Mouse (Mus musculus): ENCODE results near the gene Ugp2. TPM values are rescaled to one million over a fixed set of nuclear protein-coding genes. Genes with fewer than 3 reads are reported as not detected.

Gene Ugp2
- polyA plus RNA-seq, 1 experiment from 2014 or later = 48.8 TPM

- Histone ChIP-seq H3K27me3 (no peaks in the 10 kb centered on the region), H3K9ac (peak overlapping the region; percentile 82), H3K4me1 (peaks cover 24% of the 10 kb centered on the region), H3K27ac (no peak overlapping the region), H3K4me3 (peak overlapping the region; percentile 78), H3K36me3 (ENCODE audit: poor library complexity, severe bottlenecking) (no peaks in the 10 kb centered on the region), H3K4me2 (peak overlapping the region; percentile 63), H3K9me3 (replicated peaks) (no peaks in the 10 kb centered on the region)
- no peak for ATAC-seq
- 32% methylated on average over 9 of the region's 9 CpGs for WGBS
Measured at GRCm38 (mm10) chr11:21369248-21370016, 1.6 kb downstream of the Ugp2 start.

- no peaks in the 10 kb centered on the region for H3K27me3 ChIP-seq
- H3K4me3 ChIP-seq = no peak overlapping the region
- peak overlapping the region; percentile 63 for H3K4me2 ChIP-seq
Measured at GRCm38 (mm10) chr11:21368466-21368865, 2.5 kb downstream of the Ugp2 start.

GRCm38 (mm10) chr11:21363144-21363940, 7.7 kb downstream of the Ugp2 start:
- WGBS = 92% methylated on average over 4 of the region's 4 CpGs

More at GRCm38 (mm10) chr11:21368466-21368865, 2.5 kb downstream of the Ugp2 start:
- no peak overlapping the region for H3K9ac ChIP-seq
- H3K4me1 ChIP-seq = peaks cover 24% of the 10 kb centered on the region
- 53% methylated on average over 7 of the region's 7 CpGs for WGBS
- no peaks in the 10 kb centered on the region for H3K9me3 ChIP-seq (replicated peaks)
- no peak for ATAC-seq
- no peak overlapping the region for H3K27ac ChIP-seq
- H3K36me3 ChIP-seq (ENCODE audit: poor library complexity, severe bottlenecking) = no peaks in the 10 kb centered on the region

GRCm38 (mm10) chr11:21351296-21351695, 19.7 kb downstream of the Ugp2 start:
- no peak overlapping the region for H3K4me2 ChIP-seq
- ATAC-seq = no peak
- WGBS = 87% methylated on average over 7 of the region's 7 CpGs
- no peak overlapping the region for H3K9ac ChIP-seq
- H3K27me3 ChIP-seq = no peaks in the 10 kb centered on the region
- peaks cover 29% of the 10 kb centered on the region for H3K36me3 ChIP-seq (ENCODE audit: poor library complexity, severe bottlenecking)
- H3K4me3 ChIP-seq = no peak overlapping the region
- H3K27ac ChIP-seq = no peak overlapping the region
- no peaks in the 10 kb centered on the region for H3K9me3 ChIP-seq (replicated peaks)
- no peaks in the 10 kb centered on the region for H3K4me1 ChIP-seq

More at GRCm38 (mm10) chr11:21363144-21363940, 7.7 kb downstream of the Ugp2 start:
- no peaks in the 10 kb centered on the region for H3K9me3 ChIP-seq (replicated peaks)
- no peak for ATAC-seq
- H3K27me3 ChIP-seq = no peaks in the 10 kb centered on the region
- H3K4me1 ChIP-seq = peaks cover 4% of the 10 kb centered on the region; the same call in 1 of the 2 replicates
- no peaks in the 10 kb centered on the region for H3K36me3 ChIP-seq (ENCODE audit: poor library complexity, severe bottlenecking)
- H3K27ac ChIP-seq = no peak overlapping the region
- H3K4me2 ChIP-seq = no peak overlapping the region
- H3K9ac ChIP-seq = no peak overlapping the region
- no peak overlapping the region for H3K4me3 ChIP-seq

- H3K27me3 ChIP-seq = no peaks in the 10 kb centered on the region
- H3K4me3 ChIP-seq = no peak overlapping the region
- no peak overlapping the region for H3K27ac ChIP-seq
- H3K4me1 ChIP-seq = no peaks in the 10 kb centered on the region
- 77% methylated on average over 2 of the region's 2 CpGs for WGBS
- H3K9ac ChIP-seq = no peak overlapping the region
- H3K4me2 ChIP-seq = no peak overlapping the region
- ATAC-seq = no peak
- peaks cover 34% of the 10 kb centered on the region for H3K36me3 ChIP-seq (ENCODE audit: poor library complexity, severe bottlenecking)
- H3K9me3 ChIP-seq (replicated peaks) = no peaks in the 10 kb centered on the region
Measured at GRCm38 (mm10) chr11:21348890-21349289, 22.1 kb downstream of the Ugp2 start.

GRCm38 (mm10) chr11:21346020-21346419, 25.0 kb downstream of the Ugp2 start:
- WGBS = 96% methylated on average over 3 of the region's 3 CpGs

GRCm38 (mm10) chr11:21343490-21343889, 27.5 kb downstream of the Ugp2 start:
- Histone ChIP-seq H3K4me2 (no peak overlapping the region), H3K9ac (no peak overlapping the region), H3K36me3 (ENCODE audit: poor library complexity, severe bottlenecking) (peaks cover 16% of the 10 kb centered on the region; the same call in 1 of the 2 replicates), H3K27me3 (no peaks in the 10 kb centered on the region), H3K9me3 (replicated peaks) (no peaks in the 10 kb centered on the region), H3K27ac (no peak overlapping the region), H3K4me3 (no peak overlapping the region), H3K4me1 (no peaks in the 10 kb centered on the region)
- 98% methylated on average over 5 of the region's 5 CpGs for WGBS
- no peak for ATAC-seq

More at GRCm38 (mm10) chr11:21346020-21346419, 25.0 kb downstream of the Ugp2 start:
- Histone ChIP-seq H3K4me1 (no peaks in the 10 kb centered on the region), H3K36me3 (ENCODE audit: poor library complexity, severe bottlenecking) (peaks cover 27% of the 10 kb centered on the region), H3K27ac (no peak overlapping the region), H3K9me3 (replicated peaks) (no peaks in the 10 kb centered on the region), H3K9ac (no peak overlapping the region), H3K4me2 (no peak overlapping the region), H3K4me3 (no peak overlapping the region), H3K27me3 (no peaks in the 10 kb centered on the region)
- ATAC-seq = no peak

GRCm38 (mm10) chr11:21339088-21339487, 31.9 kb downstream of the Ugp2 start:
- Histone ChIP-seq H3K27me3 (no peaks in the 10 kb centered on the region), H3K9me3 (replicated peaks) (no peaks in the 10 kb centered on the region), H3K4me1 (no peaks in the 10 kb centered on the region), H3K4me2 (no peak overlapping the region), H3K4me3 (no peak overlapping the region), H3K36me3 (ENCODE audit: poor library complexity, severe bottlenecking) (peaks cover 6% of the 10 kb centered on the region; the same call in 1 of the 2 replicates), H3K9ac (no peak overlapping the region), H3K27ac (no peak overlapping the region)
- 88% methylated on average over 4 of the region's 4 CpGs for WGBS
- no peak for ATAC-seq

GRCm38 (mm10) chr11:21337855-21338254, 33.1 kb downstream of the Ugp2 start:
- no peaks in the 10 kb centered on the region for H3K4me1 ChIP-seq
- no peak for ATAC-seq
- H3K27ac ChIP-seq = no peak overlapping the region
- H3K9ac ChIP-seq = no peak overlapping the region
- H3K9me3 ChIP-seq (replicated peaks) = no peaks in the 10 kb centered on the region
- H3K4me3 ChIP-seq = no peak overlapping the region
- 90% methylated on average over 1 of the region's 1 CpGs for WGBS
- peaks cover 9% of the 10 kb centered on the region for H3K36me3 ChIP-seq (ENCODE audit: poor library complexity, severe bottlenecking)
- H3K27me3 ChIP-seq = no peaks in the 10 kb centered on the region
- no peak overlapping the region for H3K4me2 ChIP-seq

- Histone ChIP-seq H3K9me3 (replicated peaks) (no peaks in the 10 kb centered on the region), H3K4me1 (no peaks in the 10 kb centered on the region), H3K4me2 (no peak overlapping the region), H3K36me3 (ENCODE audit: poor library complexity, severe bottlenecking) (peaks cover 38% of the 10 kb centered on the region), H3K27ac (no peak overlapping the region), H3K27me3 (no peaks in the 10 kb centered on the region), H3K4me3 (no peak overlapping the region), H3K9ac (no peak overlapping the region)
- no peak for ATAC-seq
- 95% methylated on average over 5 of the region's 5 CpGs for WGBS
Measured at GRCm38 (mm10) chr11:21332639-21333295, 38.2 kb downstream of the Ugp2 start.

GRCm38 (mm10) chr11:21328141-21328540, 42.9 kb downstream of the Ugp2 start:
- Histone ChIP-seq H3K27me3 (no peaks in the 10 kb centered on the region), H3K4me2 (no peak overlapping the region), H3K9me3 (replicated peaks) (no peaks in the 10 kb centered on the region), H3K9ac (no peak overlapping the region), H3K4me3 (no peak overlapping the region), H3K27ac (no peak overlapping the region), H3K36me3 (ENCODE audit: poor library complexity, severe bottlenecking) (peaks cover 58% of the 10 kb centered on the region), H3K4me1 (no peaks in the 10 kb centered on the region)
- ATAC-seq = no peak
- WGBS = 90% methylated on average over 5 of the region's 5 CpGs

GRCm38 (mm10) chr11:21327486-21327885, 43.5 kb downstream of the Ugp2 start:
- Histone ChIP-seq H3K9me3 (replicated peaks) (no peaks in the 10 kb centered on the region), H3K36me3 (ENCODE audit: poor library complexity, severe bottlenecking) (peaks cover 58% of the 10 kb centered on the region), H3K9ac (no peak overlapping the region), H3K4me2 (no peak overlapping the region), H3K4me3 (no peak overlapping the region), H3K27me3 (no peaks in the 10 kb centered on the region), H3K27ac (no peak overlapping the region), H3K4me1 (no peaks in the 10 kb centered on the region)
- WGBS = 89% methylated on average over 5 of the region's 5 CpGs
- ATAC-seq = no peak

Measured in forebrain, embryonic 13.5 days (tissue).